Mouse (Mus musculus): ENCODE data around the gene Zmynd12. TPM values are rescaled to one million over a fixed set of nuclear protein-coding genes. Genes with fewer than 3 reads are reported as not detected.

Zmynd12 gene
- total and polyA plus RNA-seq, 3 experiments: 0.25 to 0.75 (median 0.53) TPM

DNA sequence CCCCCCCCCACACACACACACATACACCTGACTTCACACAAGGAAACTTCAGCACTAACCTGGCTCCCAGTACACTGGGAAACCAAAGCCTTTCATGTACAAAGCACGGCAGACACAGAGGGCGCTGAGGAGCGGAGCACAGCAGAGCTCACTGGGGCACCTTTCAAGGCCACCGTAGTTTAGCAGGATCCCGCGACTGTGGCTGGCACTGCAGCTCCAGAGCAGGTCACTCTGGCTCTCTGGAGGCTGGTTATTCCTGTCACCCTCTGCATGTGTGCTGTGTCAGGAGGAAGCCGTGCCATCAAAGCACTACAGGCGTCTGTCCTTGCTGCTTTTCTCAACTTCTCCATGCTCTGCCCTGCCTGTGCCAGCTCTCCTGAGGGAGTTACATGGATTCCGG is 60.4 kb downstream of the Zmynd12 start:
- H3K4me3 ChIP-seq (replicated peaks in 1 of 3; ENCODE audit: low read depth in 2 of 3, low read length in 2 of 3, poor library complexity in 1 of 3): no peak overlapping the region
- H3K27ac ChIP-seq (ENCODE audit: insufficient read depth, low read depth): no peak overlapping the region
- TF ChIP-seq CTCF (conservative IDR thresholded peaks at IDR 0.05 in 1 of 2, IDR thresholded peaks at IDR 0.05 in 1 of 2; ENCODE audit: low read depth in 2 of 2, low read length in 2 of 2) (0 out of 4 replicates have a peak, but pooled peaks of 1 of the 2 experiments have one; percentile 3), BHLHE40 (IDR thresholded peaks at IDR 0.05; ENCODE audit: low read depth, low read length) (no peak)
- dilution Hi-C loops (cut with MboI; ENCODE audit: extremely low pct_ligation_motif_present, extremely low pct_unique_long_range_greater_than_20kb, low sequenced_read_pairs) (no loop called here), in situ Hi-C loops (cut with MboI; ENCODE audit: low pct_ligation_motif_present, low pct_unique_long_range_greater_than_20kb, low sequenced_read_pairs) (no loop called here)
- H3K9ac ChIP-seq (ENCODE audit: insufficient read depth, low read depth): no peak overlapping the region
- no peak overlapping the region for H3K4me2 ChIP-seq (ENCODE audit: insufficient read depth, low read depth, poor library complexity, severe bottlenecking)
- H3K4me1 ChIP-seq (ENCODE audit: control insufficient read depth in 1 of 2, insufficient read depth in 2 of 2): peaks cover 0 to 40% of the 10 kb centered on the region in 2 experiments; a peak in 2 of 4 replicates
- H3K9me3 ChIP-seq (replicated peaks; ENCODE audit: low read length): no peaks in the 10 kb centered on the region
- H3K36me3 ChIP-seq (replicated peaks in 1 of 2; ENCODE audit: control insufficient read depth in 1 of 2, insufficient read depth in 1 of 2, low read length in 1 of 2): peaks cover 3 to 9% of the 10 kb centered on the region in 2 experiments
- DNase-seq (ENCODE audit: extremely low read depth): no peak
- H3K27me3 ChIP-seq (replicated peaks): no peaks in the 10 kb centered on the region
- no peaks in the 10 kb centered on the region for H3K79me2 ChIP-seq (replicated peaks; ENCODE audit: control insufficient read depth, extremely low read depth, insufficient read depth, poor library complexity, severe bottlenecking)

DNA sequence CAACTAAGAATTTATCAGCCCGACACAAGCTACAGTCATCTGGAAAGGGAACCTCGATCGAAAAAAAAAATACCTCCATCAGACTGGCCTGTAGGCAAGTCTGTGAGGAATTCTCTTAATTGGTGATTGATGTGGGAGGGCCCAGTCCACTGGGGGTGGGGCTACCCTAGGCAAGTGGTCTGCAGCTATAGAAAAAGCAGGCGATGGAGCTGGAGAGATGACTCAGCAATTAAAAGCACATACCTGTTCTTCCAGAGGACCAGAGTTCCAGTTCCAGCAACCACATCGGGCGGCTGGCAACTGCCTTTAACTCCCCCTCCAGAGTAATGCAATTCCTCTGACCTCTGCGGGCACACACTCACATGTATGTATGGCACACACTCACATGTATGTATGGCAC is 62.3 kb downstream of the Zmynd12 start:
- no peak for TF ChIP-seq EP300 (IDR thresholded peaks at IDR 0.05; ENCODE audit: low read length)
- no peak for TF ChIP-seq PAX5 (IDR thresholded peaks at IDR 0.05; ENCODE audit: low read length)
- 0 out of 2 replicates have a peak, but pooled peaks have one; percentile 22 for TF ChIP-seq MAFK (IDR thresholded peaks at IDR 0.05; ENCODE audit: insufficient replicate concordance, low read length)
- Histone ChIP-seq H3K36me3 (replicated peaks in 1 of 2; ENCODE audit: control insufficient read depth in 1 of 2, insufficient read depth in 1 of 2, low read length in 1 of 2) (peaks cover 3 to 8% of the 10 kb centered on the region in 2 experiments), H3K4me1 (ENCODE audit: control insufficient read depth in 1 of 2, insufficient read depth in 2 of 2) (peaks cover 0 to 33% of the 10 kb centered on the region in 2 experiments; a peak in 2 of 4 replicates), H3K4me3 (replicated peaks in 1 of 3; ENCODE audit: low read depth in 2 of 3, low read length in 2 of 3, poor library complexity in 1 of 3) (no peak overlapping the region), H3K4me2 (ENCODE audit: insufficient read depth, low read depth, poor library complexity, severe bottlenecking) (no peak overlapping the region), H3K9me3 (replicated peaks; ENCODE audit: low read length) (no peaks in the 10 kb centered on the region), H3K27ac (ENCODE audit: insufficient read depth, low read depth) (no peak overlapping the region), H3K79me2 (replicated peaks; ENCODE audit: control insufficient read depth, extremely low read depth, insufficient read depth, poor library complexity, severe bottlenecking) (no peaks in the 10 kb centered on the region), H3K27me3 (replicated peaks) (no peaks in the 10 kb centered on the region), H3K9ac (ENCODE audit: insufficient read depth, low read depth) (no peak overlapping the region)
- in situ Hi-C loops (cut with MboI; ENCODE audit: low pct_ligation_motif_present, low pct_unique_long_range_greater_than_20kb, low sequenced_read_pairs) (no loop called here), dilution Hi-C loops (cut with MboI; ENCODE audit: extremely low pct_ligation_motif_present, extremely low pct_unique_long_range_greater_than_20kb, low sequenced_read_pairs) (no loop called here)
- DNase-seq (ENCODE audit: extremely low read depth): no peak

DNA sequence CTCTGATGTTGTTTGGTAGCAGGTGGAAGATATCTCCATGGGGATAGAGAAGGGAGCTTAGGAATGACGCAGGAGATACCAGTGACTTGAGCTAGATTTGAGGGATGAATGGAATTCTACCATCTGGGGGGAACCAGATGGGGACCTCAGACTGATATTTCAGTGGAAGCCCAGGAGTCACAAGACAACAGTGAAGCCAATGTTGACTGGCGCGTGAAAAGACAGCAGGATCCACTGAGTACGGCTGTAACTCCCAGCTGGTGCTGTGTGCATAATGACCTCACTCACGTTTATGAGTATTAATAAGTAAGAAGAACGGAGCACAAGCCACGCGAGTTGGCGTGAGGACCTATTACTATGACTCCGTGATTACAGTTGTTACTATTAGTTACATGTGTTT is 67.1 kb downstream of the Zmynd12 start:
- Histone ChIP-seq H3K36me3 (replicated peaks in 1 of 2; ENCODE audit: control insufficient read depth in 1 of 2, insufficient read depth in 1 of 2, low read length in 1 of 2) (no peaks in the 10 kb centered on the region), H3K4me1 (ENCODE audit: control insufficient read depth in 1 of 2, insufficient read depth in 2 of 2) (peaks cover 4 to 17% of the 10 kb centered on the region in 2 experiments; a peak in 3 of 4 replicates), H3K79me2 (replicated peaks; ENCODE audit: control insufficient read depth, extremely low read depth, insufficient read depth, poor library complexity, severe bottlenecking) (no peaks in the 10 kb centered on the region), H3K9ac (ENCODE audit: insufficient read depth, low read depth) (no peak overlapping the region), H3K4me2 (ENCODE audit: insufficient read depth, low read depth, poor library complexity, severe bottlenecking) (no peak overlapping the region), H3K9me3 (replicated peaks; ENCODE audit: low read length) (peaks cover 3% of the 10 kb centered on the region), H3K27me3 (replicated peaks) (peaks cover 9% of the 10 kb centered on the region), H3K27ac (ENCODE audit: insufficient read depth, low read depth) (no peak overlapping the region), H3K4me3 (replicated peaks in 1 of 3; ENCODE audit: low read depth in 2 of 3, low read length in 2 of 3, poor library complexity in 1 of 3) (no peak overlapping the region)
- in situ Hi-C loops (cut with MboI; ENCODE audit: low pct_ligation_motif_present, low pct_unique_long_range_greater_than_20kb, low sequenced_read_pairs) (no loop called here), dilution Hi-C loops (cut with MboI; ENCODE audit: extremely low pct_ligation_motif_present, extremely low pct_unique_long_range_greater_than_20kb, low sequenced_read_pairs) (no loop called here)
- TF ChIP-seq CHD2 (IDR thresholded peaks at IDR 0.05; ENCODE audit: low read length) (no peak), USF2 (conservative IDR thresholded peaks at IDR 0.05; ENCODE audit: low read depth, low read length) (no peak), SMC3 (IDR thresholded peaks at IDR 0.05; ENCODE audit: low read depth, low read length) (no peak), ETS1 (conservative IDR thresholded peaks at IDR 0.05; ENCODE audit: low read depth, low read length) (no peak), HCFC1 (IDR thresholded peaks at IDR 0.05; ENCODE audit: low read depth, low read length) (no peak), CTCF (conservative IDR thresholded peaks at IDR 0.05 in 1 of 2, IDR thresholded peaks at IDR 0.05 in 1 of 2; ENCODE audit: low read depth in 2 of 2, low read length in 2 of 2) (no peak), SIN3A (IDR thresholded peaks at IDR 0.05; ENCODE audit: low read length) (no peak), ZKSCAN1 (IDR thresholded peaks at IDR 0.05; ENCODE audit: borderline replicate concordance, low read depth, low read length) (no peak), GABPA (IDR thresholded peaks at IDR 0.05; ENCODE audit: insufficient replicate concordance, low read depth, low read length) (no peak), MAFK (IDR thresholded peaks at IDR 0.05; ENCODE audit: insufficient replicate concordance, low read length) (no peak), PAX5 (IDR thresholded peaks at IDR 0.05; ENCODE audit: low read length) (no peak), NELFE (IDR thresholded peaks at IDR 0.05; ENCODE audit: low read depth, low read length) (no peak), ZC3H11A (IDR thresholded peaks at IDR 0.05; ENCODE audit: low read depth, low read length) (no peak), CHD1 (IDR thresholded peaks at IDR 0.05; ENCODE audit: low read depth, low read length) (no peak), EP300 (IDR thresholded peaks at IDR 0.05; ENCODE audit: low read length) (no peak), JUN (IDR thresholded peaks at IDR 0.05; ENCODE audit: insufficient read depth, low read depth, low read length) (no peak)
- DNase-seq (ENCODE audit: extremely low read depth): no peak

All from CH12.LX (cell line).